In the genomic region with DNA sequence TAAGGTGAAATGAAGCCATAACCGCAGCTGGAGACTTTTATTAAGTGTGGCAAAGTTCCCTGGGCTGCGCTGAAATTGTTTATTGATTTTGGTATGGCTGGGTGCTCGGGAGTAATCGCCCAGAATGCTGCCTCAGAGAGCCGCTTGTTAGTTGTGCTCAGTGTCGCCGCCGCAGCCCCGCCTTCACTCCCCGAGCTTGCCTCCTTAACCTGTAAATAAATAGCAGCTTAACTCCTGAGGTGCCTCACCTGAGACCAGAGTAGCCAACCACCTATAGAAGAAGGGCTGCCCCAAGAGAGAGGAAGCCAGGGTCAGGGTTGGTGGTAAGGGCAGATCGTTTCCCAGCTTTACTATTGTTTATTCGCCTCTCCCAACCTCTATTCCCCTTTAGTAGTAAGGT, we compare ENCODE assay signal across 10 mouse cellular contexts. TPM values are rescaled to one million over a fixed set of nuclear protein-coding genes. Genes with fewer than 3 reads are reported as not detected.
A peak's percentile ranks its signal among the peaks of the same experiment; 100 is the strongest.
DNase-seq lines count a peak whose midpoint lies in the region; ATAC-seq lines count a peak whose summit lies in the region.
"Had no signal": no experiment of that assay in that cellular context is flagged by ENCODE, and none has a peak within 500 bp of the region (broad histone marks: within the 10 kb centered on the region; RNA-seq: fewer than 3 reads in every experiment).

No protein-coding gene starts in this region.

- H3K4me3 ChIP-seq in kidney, embryonic 15.5 days (replicated peaks) = peak overlapping the region; percentile 10
- H3K4me3 ChIP-seq in embryonic facial prominence, embryonic 13.5 days = no peak overlapping the region
- H3K4me3 ChIP-seq in limb, embryonic 10.5 days = 0 out of 2 replicates have a peak overlapping the region, but pooled peaks have one; percentile 9
- no peak overlapping the region for H3K4me3 ChIP-seq in stomach, embryonic 14.5 days (ENCODE audit: low read depth, low read length)
- H3K4me3 ChIP-seq in forebrain, embryonic 15.5 days = no peak overlapping the region

- peaks cover 15% of the 10 kb centered on the region for H3K4me1 ChIP-seq in kidney, embryonic 15.5 days
- H3K4me1 ChIP-seq in embryonic facial prominence, embryonic 13.5 days = peaks cover 11% of the 10 kb centered on the region
- peaks cover 15% of the 10 kb centered on the region for H3K4me1 ChIP-seq in limb, embryonic 10.5 days
- H3K4me1 ChIP-seq in stomach, embryonic 14.5 days (ENCODE audit: control insufficient read depth, insufficient read depth, low read length) = no peaks in the 10 kb centered on the region
- H3K4me1 ChIP-seq in forebrain, embryonic 15.5 days = no peaks in the 10 kb centered on the region

- no peaks in the 10 kb centered on the region for H3K9me3 ChIP-seq in kidney, embryonic 15.5 days (replicated peaks)
- H3K9me3 ChIP-seq in embryonic facial prominence, embryonic 13.5 days = no peaks in the 10 kb centered on the region
- no peaks in the 10 kb centered on the region for H3K9me3 ChIP-seq in limb, embryonic 10.5 days (replicated peaks)
- no peaks in the 10 kb centered on the region for H3K9me3 ChIP-seq in stomach, embryonic 14.5 days (ENCODE audit: control insufficient read depth, low read depth, low read length)
- no peaks in the 10 kb centered on the region for H3K9me3 ChIP-seq in forebrain, embryonic 15.5 days

- peak overlapping the region; percentile 38 for H3K4me2 ChIP-seq in kidney, embryonic 15.5 days
- H3K4me2 ChIP-seq in embryonic facial prominence, embryonic 13.5 days = peak overlapping the region; percentile 28
- peak overlapping the region; percentile 12; the same call in 1 of the 2 replicates for H3K4me2 ChIP-seq in stomach, embryonic 14.5 days (replicated peaks; ENCODE audit: low read depth, low read length)
- H3K4me2 ChIP-seq in forebrain, embryonic 15.5 days (replicated peaks) = no peak overlapping the region

- 8% methylated on average over 12 of the region's 12 CpGs for WGBS in kidney, embryonic 15.5 days
- WGBS in embryonic facial prominence, embryonic 13.5 days = 18% methylated on average over 12 of the region's 12 CpGs
- 22% methylated on average over 12 of the region's 12 CpGs for WGBS in limb, embryonic 10.5 days
- 13% methylated on average over 12 of the region's 12 CpGs for WGBS in stomach, embryonic 14.5 days
- WGBS in forebrain, embryonic 15.5 days = 15% methylated on average over 12 of the region's 12 CpGs

- H3K9ac ChIP-seq in kidney, embryonic 15.5 days = no peak overlapping the region
- H3K9ac ChIP-seq in embryonic facial prominence, embryonic 13.5 days = 0 out of 2 replicates have a peak overlapping the region, but pooled peaks have one; percentile 6
- no peak overlapping the region for H3K9ac ChIP-seq in stomach, embryonic 14.5 days (replicated peaks; ENCODE audit: low read depth, low read length)
- H3K9ac ChIP-seq in forebrain, embryonic 15.5 days (replicated peaks) = no peak overlapping the region

- H3K27me3 ChIP-seq in kidney, embryonic 15.5 days = peaks cover 10% of the 10 kb centered on the region
- H3K27me3 ChIP-seq in embryonic facial prominence, embryonic 13.5 days = peaks cover 3% of the 10 kb centered on the region
- peaks cover 12% of the 10 kb centered on the region for H3K27me3 ChIP-seq in limb, embryonic 10.5 days (ENCODE audit: low read depth, poor library complexity, severe bottlenecking)
- no peaks in the 10 kb centered on the region for H3K27me3 ChIP-seq in stomach, embryonic 14.5 days (ENCODE audit: control insufficient read depth, insufficient read depth, low read length)
- no peaks in the 10 kb centered on the region for H3K27me3 ChIP-seq in forebrain, embryonic 15.5 days

- no peaks in the 10 kb centered on the region for H3K36me3 ChIP-seq in kidney, embryonic 15.5 days
- H3K36me3 ChIP-seq in embryonic facial prominence, embryonic 13.5 days = no peaks in the 10 kb centered on the region
- no peaks in the 10 kb centered on the region for H3K36me3 ChIP-seq in limb, embryonic 10.5 days
- H3K36me3 ChIP-seq in stomach, embryonic 14.5 days (ENCODE audit: control insufficient read depth, insufficient read depth, low read length) = no peaks in the 10 kb centered on the region
- H3K36me3 ChIP-seq in forebrain, embryonic 15.5 days = no peaks in the 10 kb centered on the region

- ATAC-seq in kidney, embryonic 15.5 days (replicated peaks; ENCODE audit: low FRiP score) = 0 out of 2 replicates have a peak, but pooled peaks have one; percentile 15
- no peak for ATAC-seq in embryonic facial prominence, embryonic 13.5 days (ENCODE audit: insufficient number of reproducible peaks, insufficient read depth, low FRiP score, low TSS enrichment, low read depth)
- ATAC-seq in stomach, embryonic 14.5 days (ENCODE audit: insufficient number of reproducible peaks, insufficient read depth, low FRiP score, low read depth) = 0 out of 2 replicates have a peak, but pooled peaks have one; percentile 53
- no peak for ATAC-seq in forebrain, embryonic 15.5 days (replicated peaks)

- no peak overlapping the region for H3K27ac ChIP-seq in kidney, embryonic 15.5 days
- no peak overlapping the region for H3K27ac ChIP-seq in embryonic facial prominence, embryonic 13.5 days
- peak overlapping the region; percentile 39 for H3K27ac ChIP-seq in limb, embryonic 10.5 days
- no peak overlapping the region for H3K27ac ChIP-seq in stomach, embryonic 14.5 days (ENCODE audit: low read length)
- H3K27ac ChIP-seq in forebrain, embryonic 15.5 days (replicated peaks) = no peak overlapping the region

- no peak for DNase-seq in kidney, postnatal 25 days
- DNase-seq in limb, embryonic 10.5 days (ENCODE audit: low spot score) = peak; percentile 46
- DNase-seq in right cerebral cortex, adult 2 months (ENCODE audit: low spot score in 2 of 2) = no peak
- DNase-seq: heart, postnatal 4 days; lung, postnatal 14 days; thymus, adult 2 months had no signal

RNA-seq across cellular contexts. Expression of a gene that starts 40.3 kb away (rescaled TPM):
- polyA plus RNA-seq in kidney, embryonic 15.5 days (2015; fragmentation: Nextera tagmentation; extraction: Ambion mirVana) = 0.37 and 0.53 TPM in 2 replicates
- polyA plus RNA-seq in embryonic facial prominence, embryonic 13.5 days (2015; fragmentation: Nextera tagmentation; extraction: Ambion mirVana) = 0.12 and 0.14 TPM in 2 replicates
- polyA plus RNA-seq in limb, embryonic 10.5 days (2016; fragmentation: Nextera tagmentation; extraction: Ambion mirVana) = 0.06 and 0.15 TPM in 2 replicates
- 0.21 and 0.22 TPM in 2 replicates for polyA plus RNA-seq in stomach, embryonic 14.5 days (2014; fragmentation: Nextera tagmentation; extraction: Ambion mirVana)
- polyA plus RNA-seq in forebrain, embryonic 15.5 days (2015; fragmentation: Nextera tagmentation; extraction: Ambion mirVana) = 0.13 and 0.46 TPM in 2 replicates

Comparison
In these comparisons a context has a peak if more than half of its experiments do, and no peak if none do; other contexts are left out.
1. ATAC-seq: peak in kidney, embryonic 15.5 days (single experiment) and stomach, embryonic 14.5 days (single experiment); none in embryonic facial prominence, embryonic 13.5 days (single experiment) and forebrain, embryonic 15.5 days (single experiment).
2. H3K4me3 ChIP-seq: peak in kidney, embryonic 15.5 days (single experiment) and limb, embryonic 10.5 days (single experiment); none in embryonic facial prominence, embryonic 13.5 days (single experiment), stomach, embryonic 14.5 days (single experiment) and forebrain, embryonic 15.5 days (single experiment).